Mouse (Mus musculus) megakaryocyte-erythroid progenitor cell, adult 5-6 weeks (primary cell): ENCODE measurements around the gene Serhl. TPM values are rescaled to one million over a fixed set of nuclear protein-coding genes. Genes with fewer than 3 reads are reported as not detected.

ENCODE experiments used
- ATAC-seq: replicated peaks from 2 replicates; pipeline ENCODE4 v1.8.0; 2016; ENCODE audit warnings: mild to moderate bottlenecking, inconsistent platforms; ENCODE audit not compliant: severe bottlenecking, poor library complexity, low FRiP score, low TSS enrichment
- total RNA-seq, 2 experiments: library from RNA; stranded (forward) in 1 of 2; stranded (reverse) in 1 of 2; fragments of 200-1000, 215-1000 nt in 1 of 2; fragments of >200 nt in 1 of 2; fragmentation: Nextera tagmentation in 1 of 2; gene quantifications; 2 replicates each; pipeline ENCODE4 v1.2.3; 2014 to 2017

Gene Serhl
- total RNA-seq, 2 experiments from 2014 or later = 45.4 to 51.6 TPM

- peak; percentile 16; the same call in 1 of the 2 replicates for ATAC-seq
Observed at GRCm38 (mm10) chr15:83156929-83157666, 67.8 kb downstream of the Serhl start.

- no peak for ATAC-seq
Observed at GRCm38 (mm10) chr15:83157667-83158064, 68.4 kb downstream of the Serhl start.

DNA sequence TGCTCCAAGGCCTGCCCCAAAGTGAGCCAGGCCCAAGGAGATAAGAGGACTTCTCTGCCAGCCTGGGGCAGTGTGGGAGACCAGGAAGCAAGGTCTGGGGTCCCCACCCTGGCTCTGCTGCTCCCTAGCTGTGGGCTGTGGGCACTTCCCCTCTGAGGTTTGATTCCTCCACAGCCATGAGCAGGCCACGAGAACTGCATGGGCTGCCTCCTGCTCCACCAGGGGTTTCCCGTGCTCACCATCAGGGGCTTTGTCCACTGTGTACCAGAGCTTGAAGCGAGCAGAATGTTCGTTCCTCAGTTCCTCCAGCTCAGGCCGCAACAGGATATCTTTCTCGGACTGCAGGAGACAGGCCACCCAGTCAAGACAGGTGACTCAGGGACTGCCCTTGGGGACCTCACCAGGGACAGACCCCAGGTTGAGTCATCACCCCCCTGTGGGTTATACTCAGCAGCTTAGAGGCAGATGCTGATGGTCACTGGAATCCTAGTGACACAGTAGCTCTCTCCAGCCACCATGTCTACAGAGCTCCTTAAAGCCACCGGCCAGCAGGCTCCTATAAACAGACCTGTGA, 69.4 kb downstream of the Serhl start:
- ATAC-seq = peak; percentile 23

DNA sequence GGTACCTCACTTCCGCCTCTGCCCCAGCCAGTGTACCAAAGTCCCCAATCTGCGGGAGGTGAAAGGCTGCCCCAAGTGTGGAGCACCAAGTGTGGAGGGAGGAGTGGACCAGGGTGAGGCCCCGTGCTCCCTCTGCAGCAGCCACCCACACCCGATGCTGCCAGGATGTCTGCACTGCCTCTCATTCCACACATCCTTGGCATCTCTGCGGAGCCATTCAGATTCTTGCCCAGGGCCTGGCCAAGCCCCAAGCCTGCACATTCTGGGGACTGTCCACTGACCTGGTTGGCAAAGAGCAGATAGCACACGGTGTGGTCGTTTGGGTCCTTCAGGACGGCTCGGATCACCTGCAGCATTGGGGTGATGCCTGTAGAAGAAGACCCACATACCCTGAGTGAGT, 70.5 kb downstream of the Serhl start:
- ATAC-seq = no peak

GRCm38 (mm10) chr15:83160561-83160960, 71.3 kb downstream of the Serhl start:
- no peak for ATAC-seq

DNA sequence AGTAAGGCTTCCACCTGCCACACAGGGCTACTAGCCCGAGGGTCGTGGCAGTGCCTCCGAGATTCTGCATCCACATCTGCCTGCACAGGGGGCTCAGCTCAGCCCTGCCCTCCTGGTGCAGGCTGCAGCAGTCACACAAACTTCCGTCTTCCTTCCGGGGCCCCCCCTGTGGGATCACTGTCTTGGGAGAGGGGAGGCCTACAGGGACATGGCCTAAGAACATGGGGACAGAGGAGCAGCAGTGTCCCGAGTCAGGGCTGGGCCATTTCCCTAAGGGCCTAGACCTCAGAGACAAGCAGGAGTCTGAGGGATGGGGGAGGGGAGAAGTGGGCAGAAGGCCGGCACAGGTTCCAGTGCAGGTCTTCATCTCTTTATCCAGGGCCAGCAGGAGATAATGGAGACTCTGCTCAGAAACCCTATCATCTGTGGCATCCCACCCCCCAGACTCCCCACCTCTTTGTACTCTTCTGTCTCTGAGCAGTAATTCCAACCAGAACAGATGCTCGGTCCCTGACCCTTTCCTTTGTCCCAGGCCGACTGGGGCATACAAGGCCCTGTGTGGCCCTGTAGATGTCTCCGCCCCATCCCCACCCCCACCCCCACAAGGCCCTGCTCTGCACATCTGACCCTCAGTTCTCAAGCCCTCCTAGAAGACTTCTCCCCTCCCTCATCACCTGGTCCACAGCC, 71.9 kb downstream of the Serhl start:
- no peak for ATAC-seq

DNA sequence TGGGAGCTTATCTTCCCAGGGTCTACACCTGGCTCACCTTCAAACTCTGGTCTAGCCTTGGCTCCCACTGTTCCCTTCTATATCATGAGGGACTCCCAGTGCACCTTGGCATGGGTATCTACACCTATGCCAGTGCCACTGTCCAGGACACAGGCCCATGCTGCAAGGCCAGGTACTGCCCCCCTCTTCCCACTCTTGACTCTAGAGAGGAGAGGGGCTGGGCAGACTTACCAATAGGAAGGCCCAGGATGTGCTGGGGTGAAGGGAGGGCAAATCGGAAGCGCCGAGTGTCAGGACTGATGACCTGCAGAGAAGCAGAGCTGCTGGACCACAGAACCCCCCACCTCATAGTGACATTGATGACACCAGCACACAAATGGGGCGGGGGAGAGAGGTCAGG, 72.7 kb downstream of the Serhl start:
- ATAC-seq = no peak

DNA sequence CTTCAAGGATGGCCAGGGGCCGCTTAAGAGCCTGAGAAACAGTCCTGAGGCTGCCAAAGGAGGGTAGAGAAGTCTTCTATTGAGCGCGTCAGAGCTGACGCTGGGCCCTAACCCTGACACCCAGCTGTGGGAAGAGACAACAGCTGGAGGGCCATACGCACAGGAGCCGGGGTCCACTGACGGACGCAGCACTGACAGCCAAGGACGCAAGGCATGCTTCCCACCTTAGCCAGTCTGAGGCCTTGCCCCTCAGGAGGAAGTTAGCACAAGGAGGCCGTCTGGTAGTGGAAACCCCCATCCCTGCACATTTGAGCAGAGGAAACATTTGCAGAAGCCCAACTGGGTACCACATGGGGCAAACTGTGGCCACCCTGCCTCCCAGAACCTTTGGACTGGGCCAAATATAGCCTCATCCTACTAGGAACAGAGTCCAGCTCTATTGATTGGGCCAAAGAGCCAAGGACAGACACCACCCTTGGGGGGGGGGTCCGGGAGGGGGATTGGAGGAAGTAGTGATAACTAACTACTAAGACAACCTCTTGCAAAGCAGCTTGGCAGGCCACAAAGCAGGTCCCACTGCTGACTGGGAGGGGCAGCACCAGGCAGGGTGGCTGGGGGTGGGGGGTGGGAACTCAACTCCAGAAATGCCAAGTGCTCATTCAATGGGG, 73.6 kb downstream of the Serhl start:
- no peak for ATAC-seq

DNA sequence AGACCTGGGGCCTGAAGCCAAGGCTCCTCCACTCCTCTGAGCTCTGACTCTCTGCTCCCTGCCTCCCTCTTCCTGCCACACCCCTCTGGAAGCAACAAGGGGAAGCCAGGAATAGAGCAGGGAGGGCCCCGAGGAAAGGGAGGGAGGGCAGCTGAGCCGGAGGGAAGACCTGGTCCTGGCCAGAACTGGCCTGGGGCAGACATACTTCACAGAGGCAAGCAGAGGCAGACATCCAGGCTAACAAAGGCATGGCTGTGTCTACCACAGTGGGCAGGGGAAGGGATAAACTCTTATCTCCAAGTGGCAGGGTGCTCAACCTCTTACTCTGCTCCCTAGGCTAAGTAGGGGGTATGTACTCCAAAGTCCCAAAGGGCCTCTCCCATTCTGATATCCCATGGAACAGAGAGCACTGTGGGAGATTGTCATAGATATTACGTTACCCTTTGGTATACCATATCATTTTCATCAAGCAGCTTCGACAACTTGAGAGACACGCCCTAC, 75.7 kb downstream of the Serhl start:
- ATAC-seq = peak; percentile 91

- no peak for ATAC-seq
Observed at GRCm38 (mm10) chr15:83165526-83166315, 76.4 kb downstream of the Serhl start.

Other genes with a start within 250 kb of the Serhl start
- gene Tcf20, start 101.6 kb upstream of the Serhl start, total RNA-seq (2014; fragmentation: Nextera tagmentation) = 57.7 and 70.5 TPM in 2 replicates
- 87.5 and 106 TPM in 2 replicates for gene Tcf20, start 101.6 kb upstream of the Serhl start, total RNA-seq (2017)
- gene Nfam1, start 56.2 kb upstream of the Serhl start, total RNA-seq (2014; fragmentation: Nextera tagmentation) = 3.7 and 4.1 TPM in 2 replicates
- gene Nfam1, start 56.2 kb upstream of the Serhl start, total RNA-seq (2017) = 2.7 and 6.9 TPM in 2 replicates
- gene Rrp7a, start 33.3 kb downstream of the Serhl start, total RNA-seq (2014; fragmentation: Nextera tagmentation) = 30.4 and 53.1 TPM in 2 replicates
- 107 and 139 TPM in 2 replicates for gene Rrp7a, start 33.3 kb downstream of the Serhl start, total RNA-seq (2017)
- gene Poldip3, start 59.9 kb downstream of the Serhl start, total RNA-seq (2014; fragmentation: Nextera tagmentation) = 59.0 and 76.4 TPM in 2 replicates
- 65.4 and 92.3 TPM in 2 replicates for gene Poldip3, start 59.9 kb downstream of the Serhl start, total RNA-seq (2017)
- gene Cyb5r3, start 83.1 kb downstream of the Serhl start, total RNA-seq (2014; fragmentation: Nextera tagmentation) = 89.4 and 102 TPM in 2 replicates
- 33.0 and 55.6 TPM in 2 replicates for gene Cyb5r3, start 83.1 kb downstream of the Serhl start, total RNA-seq (2017)
- not detected in 2 replicates for gene A4galt, start 162.3 kb downstream of the Serhl start, total RNA-seq (2014; fragmentation: Nextera tagmentation)
- gene A4galt, start 162.3 kb downstream of the Serhl start, total RNA-seq (2017) = not detected in 2 replicates